Mouse (Mus musculus) lung, adult 18-20 months (tissue): ENCODE results near the gene Ptprg.

Experiments
- DNase-seq, 2 experiments: peaks; one replicate each; pipeline ENCODE4 v3.0.0; 2022; ENCODE audit warnings: mixed read lengths in 2 of 2

Gene Ptprg

GRCm38 (mm10) chr14:11553273-11553665 is at the start of gene Ptprg:
Gene Ptprg (plus strand): TSS chr14:11553532.
- DNase-seq = peak; percentile 88

DNA sequence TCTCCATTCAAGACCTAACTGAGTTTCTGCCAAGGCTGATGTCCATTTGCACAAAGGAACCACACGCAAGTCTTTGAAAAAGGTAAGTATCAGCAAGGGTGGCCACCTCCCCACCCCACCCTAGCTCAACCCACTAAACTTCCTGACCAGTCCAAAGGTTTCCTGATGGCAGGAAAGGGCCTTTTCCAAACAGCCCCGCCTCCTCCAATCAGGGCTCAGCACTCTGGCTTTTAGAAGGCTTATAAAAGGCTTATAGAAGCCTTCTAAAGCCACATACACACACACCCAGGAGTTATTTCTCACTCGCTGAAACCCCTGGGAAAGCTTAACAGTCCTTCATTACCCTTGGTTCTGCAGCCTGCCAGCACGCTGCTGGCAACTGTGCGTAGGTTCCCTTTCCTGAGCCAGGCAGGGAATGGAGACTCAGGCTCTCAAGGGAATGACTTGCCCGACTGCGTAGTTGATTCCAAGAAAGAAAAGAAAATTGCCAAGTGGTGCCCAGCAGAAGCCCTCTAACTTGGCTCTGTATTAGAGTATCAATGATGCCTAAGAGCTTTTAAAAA is 49.4 kb upstream of the Ptprg start:
- no peak for DNase-seq

DNA sequence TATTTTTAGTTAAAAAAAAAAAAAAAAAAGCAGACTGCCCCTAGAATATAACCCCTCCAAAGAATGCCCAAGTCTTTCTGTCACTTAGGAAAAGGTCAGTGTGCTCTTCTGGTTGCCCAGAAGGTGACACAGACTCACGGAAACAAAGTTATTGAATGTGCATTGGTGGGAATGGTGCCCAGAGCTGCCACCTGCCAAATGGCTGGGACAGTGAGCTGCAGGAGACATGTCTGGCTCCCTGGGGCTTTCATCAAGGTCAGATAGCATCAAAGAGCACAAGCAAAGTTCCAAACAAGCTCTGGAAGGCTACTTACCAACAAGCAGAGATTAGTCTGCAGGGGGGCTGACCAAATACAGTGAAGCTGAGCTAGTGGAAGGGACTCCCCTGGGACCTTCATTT is 43.2 kb upstream of the Ptprg start:
- no peak for DNase-seq

GRCm38 (mm10) chr14:11519171-11519570 is 34.2 kb upstream of the Ptprg start:
- no peak for DNase-seq

DNA sequence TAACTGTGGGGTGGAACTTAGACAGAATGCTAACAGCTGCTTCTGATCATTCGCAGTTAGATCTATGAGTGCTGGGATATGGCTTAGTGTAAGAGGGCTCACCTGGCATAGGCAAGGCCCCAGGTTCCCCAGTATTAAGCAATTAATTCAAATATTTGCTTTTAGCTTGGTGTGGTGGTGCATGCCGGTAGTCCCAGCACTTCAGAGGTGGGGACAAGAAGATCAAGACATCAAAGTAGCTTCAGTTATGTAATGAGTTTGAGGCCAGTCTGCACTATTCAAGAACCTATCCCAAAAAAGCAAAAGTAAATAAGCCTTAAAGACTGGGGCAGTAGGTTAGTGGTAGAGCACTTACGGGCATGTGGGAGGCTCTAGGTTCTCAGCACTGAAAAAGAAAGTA is 30.3 kb upstream of the Ptprg start:
- DNase-seq = peak; percentile 6 to 42

GRCm38 (mm10) chr14:11529591-11529990 is 23.7 kb upstream of the Ptprg start:
- DNase-seq = no peak

DNA sequence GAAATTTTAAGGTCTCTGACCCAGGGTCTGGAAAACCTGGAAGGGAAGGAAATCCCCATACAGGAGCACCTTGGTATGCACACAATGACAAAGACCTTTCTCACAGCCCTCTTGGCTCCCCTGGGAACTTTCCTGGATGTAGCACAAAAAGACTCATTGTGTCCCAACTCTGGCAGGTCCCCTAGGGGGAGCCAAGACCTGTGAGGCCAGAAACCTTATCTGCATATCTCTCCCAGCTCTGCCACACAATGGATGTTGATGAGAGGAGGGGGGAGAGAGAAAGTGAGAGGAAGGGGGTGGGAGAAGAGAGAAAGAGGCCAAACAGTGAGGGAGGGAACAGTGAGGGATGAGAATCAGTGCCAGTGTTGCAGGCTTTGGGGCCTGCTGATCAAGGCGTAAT is 18.9 kb upstream of the Ptprg start:
- peak; percentile 5 to 9 for DNase-seq

DNA sequence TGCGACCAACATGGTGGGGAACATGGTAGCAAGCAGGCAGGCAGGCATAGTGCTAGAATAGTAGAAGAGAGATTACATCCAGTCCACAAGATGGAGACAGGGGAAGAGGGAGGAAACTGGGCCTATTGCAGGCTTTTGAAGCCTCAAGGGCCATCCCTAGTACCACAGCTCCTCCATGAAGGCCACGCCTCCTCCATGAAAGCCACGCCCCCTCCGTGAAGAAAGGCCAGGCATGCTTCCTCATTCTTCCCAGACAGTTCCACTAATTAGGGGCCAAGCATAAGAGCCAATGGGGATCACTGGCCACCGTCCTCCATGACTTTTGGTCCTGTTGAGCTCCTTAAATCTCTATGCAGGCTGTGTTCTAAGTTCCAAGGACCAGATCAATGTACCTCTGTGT is 17.2 kb upstream of the Ptprg start:
- DNase-seq = no peak

DNA sequence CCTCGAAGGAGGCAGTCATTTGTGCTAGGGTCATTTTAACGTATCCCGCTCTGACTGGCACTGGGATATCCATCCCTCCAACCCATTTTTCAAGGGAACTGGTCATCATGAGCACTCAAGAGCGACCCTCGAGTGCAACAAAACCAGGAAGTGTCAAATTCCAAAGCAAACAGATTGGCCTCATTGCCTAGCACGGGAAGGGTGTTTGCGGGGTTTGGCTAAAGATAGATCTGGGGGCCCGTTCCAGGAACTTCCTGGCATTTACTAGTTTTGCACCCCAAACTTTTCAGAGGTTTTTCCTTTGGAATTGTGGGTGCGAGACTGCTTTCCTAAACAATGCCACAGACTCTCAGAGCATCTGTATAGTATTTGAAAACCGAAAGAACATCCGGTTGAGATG is 1.4 kb upstream of the Ptprg start:
- peak in 1 of 2 experiments; percentile 13 for DNase-seq

DNA sequence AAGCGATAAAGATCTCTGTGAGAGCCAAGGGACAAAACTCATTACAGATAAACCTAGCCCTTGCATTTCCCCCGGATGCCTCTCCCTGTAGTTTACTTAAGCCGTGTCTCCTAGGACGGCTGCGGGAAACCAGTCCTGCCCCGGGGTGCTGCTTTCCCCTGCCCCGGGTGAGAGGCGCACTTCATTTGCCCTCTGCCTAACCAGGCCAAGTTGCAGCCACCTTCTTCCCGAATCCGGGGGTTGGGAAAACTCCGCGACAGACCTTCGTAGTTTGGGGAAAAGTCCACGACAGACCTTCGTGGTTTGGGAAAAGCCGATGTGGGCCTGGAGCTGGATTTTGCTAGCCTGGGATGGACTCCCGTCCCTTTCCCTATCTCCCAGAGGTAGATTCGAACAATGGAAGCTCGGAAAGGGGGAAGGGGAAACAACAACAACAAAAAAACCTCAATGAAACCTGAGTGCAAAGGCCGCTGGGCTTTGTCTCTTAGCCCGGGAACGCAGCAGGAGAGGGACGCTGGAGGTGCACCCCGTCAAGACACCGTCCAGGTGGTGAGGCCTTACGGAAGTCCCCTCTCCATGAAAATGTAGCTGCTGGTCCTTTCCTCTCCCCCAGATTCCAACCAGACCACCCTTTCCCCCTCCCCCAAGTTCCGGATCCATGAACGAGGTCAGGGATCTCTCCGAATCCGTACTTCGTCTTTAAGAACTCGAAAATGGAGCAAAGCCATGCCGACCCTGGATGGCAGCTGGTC is 635 bp upstream of the Ptprg start:
- peak; percentile 27 to 50 for DNase-seq

- peak in 1 of 2 experiments; percentile 46 for DNase-seq
Measured at GRCm38 (mm10) chr14:11553679-11554305, 460 bp downstream of the Ptprg start.

DNA sequence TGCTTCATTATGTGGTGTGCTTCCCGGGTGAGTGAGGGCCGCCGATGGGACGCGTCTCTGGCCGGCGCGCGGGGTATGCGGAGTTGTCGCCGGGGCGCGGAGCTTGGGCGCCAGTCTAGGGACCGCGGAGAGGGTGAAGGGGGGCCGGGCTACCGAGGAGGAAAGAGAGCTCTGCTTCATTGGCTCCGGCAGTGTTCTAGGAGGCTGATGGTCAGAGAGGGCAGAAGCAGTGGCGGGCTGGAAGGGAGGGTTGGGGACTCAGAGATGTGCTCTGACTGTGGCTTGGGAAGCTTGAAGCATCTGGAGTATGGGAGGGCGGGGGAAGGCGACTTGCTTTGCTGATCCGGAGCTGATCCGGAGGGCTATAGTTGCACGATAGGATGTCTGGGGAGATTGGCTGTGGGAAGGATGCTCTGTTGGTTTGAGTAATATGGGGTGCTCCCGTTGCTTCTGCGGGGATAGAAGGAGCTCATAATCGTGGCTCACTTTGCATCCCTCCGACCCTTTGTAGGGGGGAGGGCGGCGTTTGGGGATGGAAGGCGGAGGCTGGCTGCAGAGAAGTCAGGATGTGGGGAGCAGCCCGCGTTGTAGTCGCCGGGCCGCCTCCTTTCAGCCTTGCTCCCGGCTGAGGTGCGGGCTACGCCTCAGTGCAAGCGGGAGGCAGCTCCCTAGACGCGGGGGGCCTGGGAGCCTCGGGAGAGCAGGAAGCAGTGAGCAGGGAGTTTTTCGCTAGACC is 1.1 kb downstream of the Ptprg start:
- peak; percentile 61 to 65 for DNase-seq

DNA sequence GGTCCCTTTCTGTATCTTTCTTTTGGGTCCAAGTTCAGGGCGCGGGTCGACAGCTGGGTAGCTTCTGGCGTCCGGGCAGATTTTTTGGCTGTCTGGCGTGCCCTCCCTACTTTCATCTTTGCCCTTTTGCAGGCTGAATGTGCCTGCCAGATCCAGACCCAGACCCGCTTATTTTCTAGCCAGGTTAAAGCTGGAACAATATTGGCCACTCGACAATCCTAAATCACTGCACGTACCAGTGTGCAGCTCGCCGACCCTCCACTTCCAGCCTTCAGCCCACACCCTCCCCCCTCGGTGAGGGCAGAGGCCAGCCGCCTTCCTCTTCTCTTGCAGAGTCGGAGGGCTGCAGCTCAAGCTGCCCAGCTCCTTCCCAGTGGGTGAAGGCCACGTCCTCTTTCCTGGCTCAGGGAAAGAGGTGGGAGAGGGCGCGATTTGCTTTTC is 1.7 kb downstream of the Ptprg start:
- DNase-seq = peak in 1 of 2 experiments; percentile 12

- no peak for DNase-seq
Measured at GRCm38 (mm10) chr14:11555521-11556355, 2.4 kb downstream of the Ptprg start.

DNA sequence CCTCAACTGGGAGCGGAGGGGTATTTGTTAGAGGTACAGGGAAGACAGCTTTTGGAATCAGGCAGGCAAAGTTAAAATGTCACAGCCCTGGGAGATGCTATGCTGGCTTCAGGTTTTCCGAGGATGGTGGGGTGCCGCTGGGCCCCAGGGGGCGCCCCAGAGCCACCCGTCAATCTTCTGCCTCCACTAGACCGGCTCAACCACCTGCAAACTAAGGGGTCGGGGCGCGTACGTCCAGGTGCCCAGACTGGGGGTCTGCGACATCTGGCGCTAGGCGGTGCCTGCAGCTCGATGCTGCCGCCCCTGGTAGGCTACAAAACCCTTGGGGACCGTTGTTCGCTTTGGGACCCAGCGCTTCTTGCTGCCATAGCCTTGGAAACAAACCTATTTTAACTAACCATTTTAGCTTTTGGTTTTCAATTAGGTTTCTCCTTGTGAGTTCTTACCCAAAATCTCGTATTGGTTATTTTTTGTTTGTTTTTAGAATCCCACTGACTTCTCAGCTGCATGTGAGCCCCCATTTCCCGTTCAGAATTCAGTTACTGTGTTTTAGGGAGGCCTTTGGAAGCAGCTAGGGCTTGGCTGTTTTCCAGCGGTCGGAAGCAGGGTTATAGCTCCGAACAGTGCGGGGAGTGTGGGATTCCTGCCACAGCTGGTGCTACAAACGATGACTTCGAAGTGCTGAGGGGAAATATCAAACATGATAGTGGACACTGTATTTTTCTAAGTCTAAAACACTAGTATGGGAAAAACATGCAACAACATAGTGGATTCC is 3.2 kb downstream of the Ptprg start:
- DNase-seq = peak; percentile 49 to 56

DNA sequence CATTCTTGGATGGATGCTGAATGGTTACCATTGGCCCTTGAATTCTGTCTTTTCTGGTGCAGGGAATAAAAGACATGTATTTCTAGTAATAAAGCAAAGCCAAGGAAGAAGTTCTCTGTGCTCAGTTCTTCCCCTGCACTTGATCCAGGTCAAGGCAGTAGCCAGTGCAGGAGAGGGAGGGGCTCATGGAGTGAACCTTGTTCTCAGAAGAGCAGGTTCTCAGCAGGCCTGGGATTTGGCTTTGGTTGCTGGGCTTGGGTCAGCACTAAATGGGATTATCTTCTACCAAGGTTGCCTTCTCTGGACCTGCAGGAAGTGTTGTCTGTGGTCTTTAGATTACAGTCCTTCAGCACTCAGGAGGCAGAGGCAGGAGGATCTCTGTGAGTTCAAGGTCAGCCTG is 5.2 kb downstream of the Ptprg start:
- no peak for DNase-seq

GRCm38 (mm10) chr14:11560641-11561232 is 7.4 kb downstream of the Ptprg start:
- DNase-seq = no peak

GRCm38 (mm10) chr14:11561397-11561796 is 8.1 kb downstream of the Ptprg start:
- DNase-seq = no peak

- no peak for DNase-seq
Measured at GRCm38 (mm10) chr14:11562870-11563269, 9.5 kb downstream of the Ptprg start.

GRCm38 (mm10) chr14:11563656-11564055 is 10.3 kb downstream of the Ptprg start:
- DNase-seq = no peak

DNA sequence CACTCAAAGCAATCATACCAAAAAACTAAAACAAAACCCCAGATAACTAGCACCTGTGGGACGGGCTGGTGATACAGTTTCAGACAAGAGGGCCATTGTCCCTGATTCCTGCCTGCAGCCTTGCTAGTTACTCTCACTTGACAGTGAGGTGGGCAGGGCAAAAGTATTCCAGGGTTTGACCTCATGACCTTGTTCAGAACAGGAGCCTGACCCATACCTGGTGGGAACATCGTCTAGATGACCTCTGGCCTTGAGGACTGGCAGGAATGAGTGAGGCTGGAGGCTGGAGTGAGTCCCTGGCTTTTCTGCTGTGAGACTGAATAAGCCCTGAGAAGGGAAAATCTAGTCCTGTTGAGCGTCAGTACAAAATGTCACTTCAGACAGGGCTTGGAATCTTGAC is 11.1 kb downstream of the Ptprg start:
- no peak for DNase-seq
